ENCODE assay signal across 22 mouse cellular contexts in the genomic region with DNA sequence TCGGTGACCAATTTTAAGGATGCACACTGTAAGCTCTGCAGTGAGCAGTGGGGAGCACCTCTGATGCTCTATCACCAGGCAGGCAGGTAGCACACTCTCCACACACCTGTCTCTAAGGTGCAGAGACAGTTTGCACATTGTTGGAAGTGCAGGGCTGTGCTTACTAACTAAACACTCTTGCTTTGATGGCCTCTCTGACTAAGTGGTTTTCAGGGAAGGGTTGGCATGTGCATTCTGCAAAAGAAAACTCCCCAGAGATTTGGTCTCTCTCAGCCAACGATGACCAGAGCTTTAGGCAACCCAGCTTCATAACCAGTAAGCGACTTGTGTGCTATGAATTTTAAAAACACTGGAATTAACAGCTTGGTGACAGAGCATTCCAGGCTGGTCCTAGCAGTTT. TPM values are rescaled to one million over a fixed set of nuclear protein-coding genes. Genes with fewer than 3 reads are reported as not detected.
DNase-seq lines count a peak whose midpoint lies in the region; ATAC-seq and TF ChIP-seq lines count a peak whose summit lies in the region.
"Had no signal": no experiment of that assay in that cellular context is flagged by ENCODE, and none has a peak within 500 bp of the region (broad histone marks: within the 10 kb centered on the region; RNA-seq: fewer than 3 reads in every experiment).

No protein-coding gene starts in this region.

- TF ChIP-seq CTCF in gastrocnemius, adult 2 months (IDR thresholded peaks at IDR 0.05): no peak
- TF ChIP-seq CTCF in lung, postnatal 0 days (IDR thresholded peaks at IDR 0.05): no peak

- peaks cover 8% of the 10 kb centered on the region; the same call in 1 of the 2 replicates for H3K4me1 ChIP-seq in lung, postnatal 0 days (ENCODE audit: insufficient read depth, low read depth, low read length)

- DNase-seq in gastrocnemius, adult 2 months: no peak
- DNase-seq in gastrocnemius, postnatal 4 days (ENCODE audit: low spot score in 2 of 2): no peak
- DNase-seq in lung, adult 18-20 months: peak; percentile 24 to 49
- DNase-seq in lung, postnatal 10 days: no peak
- DNase-seq in lung, postnatal 0 days (ENCODE audit: low spot score): peak; percentile 56
- DNase-seq in kidney, postnatal 14 days: no peak
- no peak for DNase-seq in urinary bladder, postnatal 10 days (ENCODE audit: low spot score)
- DNase-seq: adrenal gland, postnatal 10 days; B cell, adult 2 months; cerebellum, adult 11 months; cerebellum, adult 8-10 months; cerebellum, postnatal 25 days; gastrocnemius, postnatal 14 days; heart, postnatal 10 days; heart, postnatal 4 days had no signal

- no peaks in the 10 kb centered on the region for H3K36me3 ChIP-seq in lung, postnatal 0 days (ENCODE audit: insufficient read depth, low read length)
- H3K36me3 ChIP-seq: embryonic facial prominence, embryonic 13.5 days; forebrain, embryonic 12.5 days; hindbrain, embryonic 12.5 days had no signal

- peak overlapping the region; percentile 80; the same call in 1 of the 2 replicates for H3K27ac ChIP-seq in gastrocnemius, adult 2 months
- H3K27ac ChIP-seq in lung, postnatal 0 days (ENCODE audit: low read length): peak overlapping the region; percentile 71; the same call in 1 of the 2 replicates
- H3K27ac ChIP-seq: embryonic facial prominence, embryonic 13.5 days; forebrain, embryonic 12.5 days; hindbrain, embryonic 12.5 days had no signal

- ATAC-seq in lung, postnatal 0 days: peak; percentile 60
- ATAC-seq: CD4-positive, CD25-positive, alpha-beta regulatory T cell, adult 4 months; forebrain, embryonic 16.5 days; hindbrain, embryonic 16.5 days had no signal

- 52% methylated on average over 3 of the region's 3 CpGs for WGBS in lung, postnatal 0 days

- intact Hi-C loops in gastrocnemius, adult 2 months (cut with DNase I): no loop called here

- H3K9ac ChIP-seq in lung, postnatal 0 days (replicated peaks; ENCODE audit: low read depth): no peak overlapping the region
- H3K9ac ChIP-seq: embryonic facial prominence, embryonic 13.5 days; forebrain, embryonic 12.5 days; hindbrain, embryonic 12.5 days had no signal

- H3K9me3 ChIP-seq in lung, postnatal 0 days (ENCODE audit: low read length): no peaks in the 10 kb centered on the region
- H3K9me3 ChIP-seq: embryonic facial prominence, embryonic 13.5 days; forebrain, embryonic 12.5 days; G1E; hindbrain, embryonic 12.5 days had no signal

- peak; percentile 69 for TF ChIP-seq EP300 in lung, postnatal 0 days (IDR thresholded peaks at IDR 0.05)

- no peak overlapping the region for H3K4me2 ChIP-seq in lung, postnatal 0 days (replicated peaks; ENCODE audit: low read depth, low read length)
- H3K4me2 ChIP-seq: embryonic facial prominence, embryonic 13.5 days; forebrain, embryonic 12.5 days; hindbrain, embryonic 12.5 days had no signal

- H3K4me3 ChIP-seq in gastrocnemius, adult 2 months: no peak overlapping the region
- no peak overlapping the region for H3K4me3 ChIP-seq in lung, postnatal 0 days (ENCODE audit: low read depth, low read length)
- H3K4me3 ChIP-seq: embryonic facial prominence, embryonic 13.5 days; forebrain, embryonic 12.5 days; hindbrain, embryonic 12.5 days had no signal

- H3K27me3 ChIP-seq in lung, postnatal 0 days (replicated peaks; ENCODE audit: insufficient read depth, low read length): no peaks in the 10 kb centered on the region
- H3K27me3 ChIP-seq: embryonic facial prominence, embryonic 13.5 days; forebrain, embryonic 12.5 days; hindbrain, embryonic 12.5 days had no signal

RNA-seq across cellular contexts. Expression of a gene that starts 29.2 kb away (rescaled TPM):
- 10 to 100 TPM; 12.8 to 14.8 TPM for total RNA-seq in gastrocnemius, adult 2 months (2021)
- 10 to 100 TPM; 36.7 to 37.7 TPM for total RNA-seq in gastrocnemius, postnatal 4 days (2021)
- polyA plus RNA-seq in lung, postnatal 0 days (2015; fragmentation: Nextera tagmentation; extraction: Ambion mirVana): 25.1 and 29.3 TPM in 2 replicates

RNA-seq across cellular contexts. Expression of a gene that starts 29.3 kb away (rescaled TPM):
- total RNA-seq in gastrocnemius, adult 2 months (2021): 100 to 1,000 TPM; 115 to 122 TPM
- total RNA-seq in gastrocnemius, postnatal 4 days (2021): 100 to 1,000 TPM; 226 to 228 TPM
- polyA plus RNA-seq in lung, postnatal 0 days (2015; fragmentation: Nextera tagmentation; extraction: Ambion mirVana): 837 and 926 TPM in 2 replicates

Comparison
In these comparisons a context has a peak if more than half of its experiments do, and no peak if none do; other contexts are left out.
1. DNase-seq: peak in lung, adult 18-20 months (2 of 2) and lung, postnatal 0 days (single experiment); none in gastrocnemius, adult 2 months (single experiment), gastrocnemius, postnatal 4 days (0 of 2), lung, postnatal 10 days (single experiment), kidney, postnatal 14 days (single experiment) and urinary bladder, postnatal 10 days (single experiment).